Mouse (Mus musculus) G1E (cell line): ENCODE data around the gene Cep68.

Experiments used
- CTCF ChIP-seq: IDR thresholded peaks from 2 replicates; pipeline ENCODE4 v1.5.1; 2012; ENCODE audit warnings: low read depth, low read length, inconsistent platforms, mixed read lengths
- GATA1 ChIP-seq: IDR thresholded peaks from 2 replicates; pipeline ENCODE4 v1.6.1; 2012; ENCODE audit warnings: borderline replicate concordance, low read length, inconsistent platforms, mixed read lengths
- GATA2 ChIP-seq: IDR thresholded peaks from 2 replicates; pipeline ENCODE4 v1.6.1; 2012; ENCODE audit warnings: low read depth, low read length, inconsistent platforms, borderline replicate concordance
- POLR2AphosphoS5 ChIP-seq: IDR thresholded peaks from 2 replicates; pipeline ENCODE4 v1.6.1; 2012; ENCODE audit warnings: low read depth, low read length, inconsistent platforms; ENCODE audit not compliant: insufficient replicate concordance

- TF ChIP-seq CTCF (no peak), GATA1 (no peak), POLR2AphosphoS5 (no peak), GATA2 (no peak)
Measured at GRCm38 (mm10) chr11:20239279-20239861, 9.9 kb downstream of the Cep68 start.
